Mouse (Mus musculus): Measurements from ENCODE around the gene Sh3bp4. TPM values are rescaled to one million over a fixed set of nuclear protein-coding genes. Genes with fewer than 3 reads are reported as not detected.
A peak's percentile ranks its signal among the peaks of the same experiment; 100 is the strongest.

Gene Sh3bp4
- polyA plus RNA-seq, 1 experiment from 2014 or later = 25.8 TPM

DNA sequence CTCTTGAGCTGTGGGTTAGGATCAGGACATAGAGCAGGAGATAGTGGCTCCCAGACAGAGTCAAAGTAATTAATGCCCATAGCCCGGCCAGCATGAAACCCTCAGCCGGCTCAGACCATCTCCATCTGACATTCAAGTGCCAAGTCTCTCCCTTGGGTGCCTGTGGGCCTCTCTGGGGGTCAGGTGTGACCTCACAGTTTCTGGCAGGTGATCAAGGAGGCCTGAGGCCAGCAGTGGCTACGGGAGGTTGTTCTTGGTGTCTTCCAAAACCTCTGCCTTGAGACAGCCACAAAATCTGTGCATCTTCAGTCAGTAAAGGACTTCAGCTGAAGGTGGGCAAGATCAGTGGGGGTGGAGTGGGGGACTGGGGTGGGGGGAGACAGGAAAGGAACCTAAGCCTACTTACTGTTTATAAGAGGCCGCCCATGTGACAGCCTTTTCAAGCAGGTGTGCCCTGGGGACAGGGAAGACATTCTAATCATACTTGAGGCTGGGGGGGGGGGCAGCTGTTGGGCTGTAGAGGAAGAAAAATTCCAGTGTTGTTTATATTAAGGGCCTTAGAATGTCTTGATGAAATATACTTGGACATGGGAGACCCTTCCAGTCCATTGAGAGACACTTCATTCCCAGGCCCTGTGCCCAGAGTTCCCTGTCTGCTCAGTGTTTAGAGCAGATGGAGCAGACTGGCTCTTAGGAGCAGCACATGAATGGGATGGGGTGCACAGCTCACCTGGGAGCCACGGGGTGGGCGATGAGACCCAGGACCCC, 40.7 kb downstream of the Sh3bp4 start:
- no peaks in the 10 kb centered on the region for H3K27me3 ChIP-seq (replicated peaks)
- H3K4me1 ChIP-seq (replicated peaks) = peaks cover 78% of the 10 kb centered on the region
- 70% methylated on average over 6 of the region's 6 CpGs for WGBS
- H3K4me3 ChIP-seq = no peak overlapping the region
- no peaks in the 10 kb centered on the region for H3K9me3 ChIP-seq (replicated peaks)
- no peak overlapping the region for H3K27ac ChIP-seq (ENCODE audit: poor library complexity, severe bottlenecking)
- no peak for ATAC-seq (ENCODE audit: insufficient number of reproducible peaks, low FRiP score)
- no peak overlapping the region for H3K9ac ChIP-seq
- 0 out of 2 replicates have a peak, but pooled peaks cover 3% of the 10 kb centered on the region for H3K36me3 ChIP-seq
- H3K4me2 ChIP-seq = no peak overlapping the region

DNA sequence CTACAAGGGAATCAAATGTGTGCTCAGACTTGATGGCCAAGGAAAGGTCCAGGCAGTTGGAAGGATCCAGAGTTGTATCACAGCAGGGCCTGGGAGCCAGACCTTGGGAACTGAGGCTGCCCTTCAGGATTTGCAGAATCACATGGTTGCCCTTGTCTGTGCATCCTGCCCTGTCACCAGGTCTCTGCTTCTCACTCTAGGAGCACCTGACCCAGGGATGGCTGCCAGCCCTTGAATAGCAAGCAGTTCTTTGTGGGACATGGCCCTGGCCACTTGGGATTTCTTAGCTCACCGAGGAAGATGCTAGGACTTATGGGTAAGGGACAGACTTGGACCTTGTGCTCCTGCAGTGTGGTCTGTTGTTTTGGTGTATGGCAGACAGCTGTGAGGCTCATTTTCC, 42.3 kb downstream of the Sh3bp4 start:
- 68% methylated on average over 1 of the region's 1 CpGs for WGBS
- H3K9me3 ChIP-seq (replicated peaks) = no peaks in the 10 kb centered on the region
- H3K36me3 ChIP-seq = 0 out of 2 replicates have a peak, but pooled peaks cover 3% of the 10 kb centered on the region
- H3K27ac ChIP-seq (ENCODE audit: poor library complexity, severe bottlenecking) = peak overlapping the region; percentile 38; the same call in 1 of the 2 replicates
- H3K27me3 ChIP-seq (replicated peaks) = no peaks in the 10 kb centered on the region
- H3K4me2 ChIP-seq = no peak overlapping the region
- no peak overlapping the region for H3K9ac ChIP-seq
- ATAC-seq (ENCODE audit: insufficient number of reproducible peaks, low FRiP score) = no peak
- no peak overlapping the region for H3K4me3 ChIP-seq
- peaks cover 78% of the 10 kb centered on the region for H3K4me1 ChIP-seq (replicated peaks)

DNA sequence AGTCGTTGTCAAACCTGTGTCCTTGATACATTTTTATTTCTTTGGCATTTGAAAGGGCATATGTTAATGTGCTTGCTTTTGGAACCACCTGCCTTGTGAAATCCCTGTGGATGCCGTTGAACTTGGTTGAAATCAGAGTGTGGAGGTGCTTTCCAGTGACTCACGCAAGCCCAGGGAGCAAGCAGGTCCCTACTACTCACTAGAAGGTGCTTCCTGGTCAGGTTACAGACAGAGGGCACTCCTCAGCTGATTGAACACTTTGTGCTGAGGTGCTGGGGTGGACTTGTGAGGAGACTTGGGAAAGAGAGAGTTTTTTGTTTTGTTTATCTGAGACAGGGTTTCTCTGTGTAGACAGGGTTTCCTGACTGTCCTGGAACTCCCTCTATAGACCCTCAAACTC, 43.5 kb downstream of the Sh3bp4 start:
- H3K27me3 ChIP-seq (replicated peaks) = no peaks in the 10 kb centered on the region
- H3K9me3 ChIP-seq (replicated peaks) = no peaks in the 10 kb centered on the region
- H3K4me3 ChIP-seq = no peak overlapping the region
- H3K9ac ChIP-seq = no peak overlapping the region
- H3K27ac ChIP-seq (ENCODE audit: poor library complexity, severe bottlenecking) = no peak overlapping the region
- WGBS = 85% methylated on average over 3 of the region's 3 CpGs
- H3K36me3 ChIP-seq = 0 out of 2 replicates have a peak, but pooled peaks cover 3% of the 10 kb centered on the region
- no peak overlapping the region for H3K4me2 ChIP-seq
- no peak for ATAC-seq (ENCODE audit: insufficient number of reproducible peaks, low FRiP score)
- H3K4me1 ChIP-seq (replicated peaks) = peaks cover 77% of the 10 kb centered on the region

GRCm38 (mm10) chr1:89117062-89117461, 46.8 kb downstream of the Sh3bp4 start:
- no peaks in the 10 kb centered on the region for H3K27me3 ChIP-seq (replicated peaks)
- no peaks in the 10 kb centered on the region for H3K36me3 ChIP-seq
- H3K27ac ChIP-seq (ENCODE audit: poor library complexity, severe bottlenecking) = peak overlapping the region; percentile 45
- H3K4me3 ChIP-seq = no peak overlapping the region
- no peaks in the 10 kb centered on the region for H3K9me3 ChIP-seq (replicated peaks)
- WGBS = 69% methylated on average over 5 of the region's 5 CpGs
- peaks cover 85% of the 10 kb centered on the region for H3K4me1 ChIP-seq (replicated peaks)
- ATAC-seq (ENCODE audit: insufficient number of reproducible peaks, low FRiP score) = no peak
- H3K4me2 ChIP-seq = no peak overlapping the region
- H3K9ac ChIP-seq = 0 out of 2 replicates have a peak overlapping the region, but pooled peaks have one; percentile 29

DNA sequence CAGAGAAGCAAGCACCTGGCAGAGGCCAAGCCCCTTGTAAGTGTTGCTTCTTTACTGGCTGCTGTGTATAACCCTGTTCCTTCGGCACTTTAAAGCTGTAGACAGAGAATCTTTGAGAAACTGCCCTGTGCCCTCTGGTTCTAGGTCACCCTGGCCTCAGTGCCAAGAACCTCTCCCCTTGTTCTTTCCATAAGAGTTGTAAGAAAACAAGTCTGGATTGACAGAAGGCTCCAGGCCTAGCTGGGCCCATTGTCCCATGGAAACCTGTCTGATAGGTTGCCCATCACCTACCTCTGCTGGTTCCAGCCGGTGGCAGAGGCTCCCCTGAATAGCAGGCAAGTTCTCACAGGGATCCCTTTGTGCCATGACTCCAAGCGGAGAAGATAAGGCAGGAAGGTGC, 47.9 kb downstream of the Sh3bp4 start:
- peaks cover 88% of the 10 kb centered on the region for H3K4me1 ChIP-seq (replicated peaks)
- no peak for ATAC-seq (ENCODE audit: insufficient number of reproducible peaks, low FRiP score)

GRCm38 (mm10) chr1:89118836-89119235, 48.6 kb downstream of the Sh3bp4 start:
- ATAC-seq (ENCODE audit: insufficient number of reproducible peaks, low FRiP score) = no peak
- H3K4me1 ChIP-seq (replicated peaks) = peaks cover 91% of the 10 kb centered on the region
- no peak overlapping the region for H3K4me2 ChIP-seq
- no peak overlapping the region for H3K4me3 ChIP-seq
- 81% methylated on average over 5 of the region's 5 CpGs for WGBS
- no peaks in the 10 kb centered on the region for H3K27me3 ChIP-seq (replicated peaks)
- no peaks in the 10 kb centered on the region for H3K9me3 ChIP-seq (replicated peaks)
- 0 out of 2 replicates have a peak overlapping the region, but pooled peaks have one; percentile 8 for H3K9ac ChIP-seq
- H3K36me3 ChIP-seq = no peaks in the 10 kb centered on the region
- no peak overlapping the region for H3K27ac ChIP-seq (ENCODE audit: poor library complexity, severe bottlenecking)

More for the DNA sequence above, 47.9 kb downstream of the Sh3bp4 start:
- Histone ChIP-seq H3K4me2 (no peak overlapping the region), H3K9me3 (replicated peaks) (no peaks in the 10 kb centered on the region), H3K27ac (ENCODE audit: poor library complexity, severe bottlenecking) (0 out of 2 replicates have a peak overlapping the region, but pooled peaks have one; percentile 12), H3K9ac (peak overlapping the region; percentile 46; the same call in 1 of the 2 replicates), H3K4me3 (no peak overlapping the region), H3K27me3 (replicated peaks) (no peaks in the 10 kb centered on the region), H3K36me3 (no peaks in the 10 kb centered on the region)
- 82% methylated on average over 3 of the region's 3 CpGs for WGBS

GRCm38 (mm10) chr1:89120290-89120689, 50.1 kb downstream of the Sh3bp4 start:
- Histone ChIP-seq H3K9ac (no peak overlapping the region), H3K27me3 (replicated peaks) (no peaks in the 10 kb centered on the region), H3K4me3 (no peak overlapping the region), H3K27ac (ENCODE audit: poor library complexity, severe bottlenecking) (peak overlapping the region; percentile 91), H3K9me3 (replicated peaks) (no peaks in the 10 kb centered on the region), H3K4me2 (0 out of 2 replicates have a peak overlapping the region, but pooled peaks have one; percentile 5), H3K36me3 (no peaks in the 10 kb centered on the region), H3K4me1 (replicated peaks) (peaks cover 84% of the 10 kb centered on the region)
- peak; percentile 50 for ATAC-seq (ENCODE audit: insufficient number of reproducible peaks, low FRiP score)
- 17% methylated on average over 4 of the region's 4 CpGs for WGBS

DNA sequence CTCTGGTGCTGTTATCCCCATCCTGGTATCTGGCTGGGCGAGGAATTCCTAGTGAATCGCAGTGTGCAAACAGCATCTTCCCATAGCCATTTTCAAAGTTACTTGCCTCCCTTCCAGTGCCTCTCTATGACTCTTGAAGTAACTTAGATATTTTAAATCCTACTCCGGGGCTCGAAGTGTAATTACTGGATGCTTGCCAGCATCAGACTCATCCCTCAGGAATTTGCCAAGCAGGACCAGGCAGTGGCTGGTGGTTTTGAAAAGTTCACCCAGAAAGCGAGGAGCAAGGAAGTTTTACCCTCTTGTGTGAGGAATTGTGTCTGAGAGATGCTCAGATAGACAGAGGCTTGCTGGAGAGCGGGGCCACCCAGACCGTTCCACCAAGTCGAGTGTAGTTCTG, 51.3 kb downstream of the Sh3bp4 start:
- 30% methylated on average over 8 of the region's 8 CpGs for WGBS
- no peaks in the 10 kb centered on the region for H3K36me3 ChIP-seq
- no peak overlapping the region for H3K4me3 ChIP-seq
- peak overlapping the region; percentile 26 for H3K4me2 ChIP-seq
- H3K27me3 ChIP-seq (replicated peaks) = no peaks in the 10 kb centered on the region
- peak overlapping the region; percentile 50 for H3K9ac ChIP-seq
- ATAC-seq (ENCODE audit: insufficient number of reproducible peaks, low FRiP score) = no peak
- H3K4me1 ChIP-seq (replicated peaks) = peaks cover 77% of the 10 kb centered on the region
- H3K9me3 ChIP-seq (replicated peaks) = no peaks in the 10 kb centered on the region
- peak overlapping the region; percentile 91 for H3K27ac ChIP-seq (ENCODE audit: poor library complexity, severe bottlenecking)

DNA sequence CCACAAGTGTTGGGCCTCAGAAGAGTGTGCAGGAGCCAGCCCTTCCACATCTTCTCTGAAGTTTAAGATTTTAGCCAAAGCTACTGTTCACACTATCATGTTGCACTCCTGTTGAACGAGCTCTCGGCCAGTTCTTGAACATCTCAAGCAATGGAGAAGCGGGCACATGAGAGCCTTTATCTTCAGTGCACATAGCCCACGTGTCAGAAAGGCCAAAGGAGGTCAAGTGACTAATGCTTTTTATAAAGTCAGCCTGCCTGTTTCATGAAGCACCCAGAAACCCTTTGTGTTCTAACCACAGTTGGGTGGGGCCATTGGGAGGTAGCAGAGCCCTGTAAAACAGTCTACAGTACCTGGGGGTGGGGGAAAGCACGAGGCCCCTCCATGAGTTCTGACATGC, 52.2 kb downstream of the Sh3bp4 start:
- H3K4me1 ChIP-seq (replicated peaks) = peaks cover 68% of the 10 kb centered on the region
- H3K9me3 ChIP-seq (replicated peaks) = peaks cover 3% of the 10 kb centered on the region
- peak overlapping the region; percentile 91 for H3K27ac ChIP-seq (ENCODE audit: poor library complexity, severe bottlenecking)
- 27% methylated on average over 5 of the region's 5 CpGs for WGBS
- no peak overlapping the region for H3K4me2 ChIP-seq
- H3K9ac ChIP-seq = no peak overlapping the region
- no peaks in the 10 kb centered on the region for H3K27me3 ChIP-seq (replicated peaks)
- no peak overlapping the region for H3K4me3 ChIP-seq
- peaks cover 3% of the 10 kb centered on the region for H3K36me3 ChIP-seq
- ATAC-seq (ENCODE audit: insufficient number of reproducible peaks, low FRiP score) = no peak

DNA sequence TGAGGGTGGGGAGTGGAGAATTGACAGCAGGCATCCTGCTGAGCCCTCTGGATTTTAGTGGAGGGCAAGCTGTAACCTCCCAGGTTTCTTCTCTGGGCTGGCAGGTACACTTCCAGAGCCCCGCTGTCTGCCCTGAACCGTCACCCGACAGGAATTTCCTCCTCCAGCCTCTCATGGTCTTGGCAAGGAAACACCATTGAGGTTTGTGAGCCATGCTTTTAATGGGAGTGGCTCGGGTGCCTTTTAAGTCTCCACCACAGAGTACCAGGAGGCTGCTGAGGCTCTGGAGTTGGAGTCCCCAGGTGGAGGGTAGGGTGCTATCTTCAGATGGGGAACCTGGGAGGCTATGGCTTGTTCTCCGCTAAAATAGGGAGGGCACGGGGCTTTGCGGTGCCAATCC, 53.9 kb downstream of the Sh3bp4 start:
- H3K4me2 ChIP-seq = no peak overlapping the region
- 71% methylated on average over 7 of the region's 7 CpGs for WGBS
- peaks cover 53% of the 10 kb centered on the region for H3K4me1 ChIP-seq (replicated peaks)
- H3K9me3 ChIP-seq (replicated peaks) = peaks cover 3% of the 10 kb centered on the region
- ATAC-seq (ENCODE audit: insufficient number of reproducible peaks, low FRiP score) = no peak
- peaks cover 3% of the 10 kb centered on the region for H3K36me3 ChIP-seq
- no peaks in the 10 kb centered on the region for H3K27me3 ChIP-seq (replicated peaks)
- 0 out of 2 replicates have a peak overlapping the region, but pooled peaks have one; percentile 21 for H3K9ac ChIP-seq
- H3K27ac ChIP-seq (ENCODE audit: poor library complexity, severe bottlenecking) = 0 out of 2 replicates have a peak overlapping the region, but pooled peaks have one; percentile 14
- H3K4me3 ChIP-seq = no peak overlapping the region

- H3K27ac ChIP-seq (ENCODE audit: poor library complexity, severe bottlenecking) = no peak overlapping the region
- H3K4me1 ChIP-seq (replicated peaks) = peaks cover 41% of the 10 kb centered on the region
- H3K9me3 ChIP-seq (replicated peaks) = peaks cover 3% of the 10 kb centered on the region
- H3K4me3 ChIP-seq = no peak overlapping the region
- H3K36me3 ChIP-seq = peaks cover 3% of the 10 kb centered on the region
- no peak for ATAC-seq (ENCODE audit: insufficient number of reproducible peaks, low FRiP score)
- H3K27me3 ChIP-seq (replicated peaks) = no peaks in the 10 kb centered on the region
- H3K9ac ChIP-seq = no peak overlapping the region
- WGBS = 95% methylated on average over 3 of the region's 3 CpGs
- no peak overlapping the region for H3K4me2 ChIP-seq
Observed at GRCm38 (mm10) chr1:89127163-89127562, 56.9 kb downstream of the Sh3bp4 start.
